Mouse (Mus musculus): ENCODE measurements around the gene Cstf2. TPM values are rescaled to one million over a fixed set of nuclear protein-coding genes. Genes with fewer than 3 reads are reported as not detected.

Cstf2 gene
- 20.9 and 22.1 TPM in 2 replicates for polyA plus RNA-seq (2015; fragmentation: Nextera tagmentation; extraction: Ambion mirVana)

DNA sequence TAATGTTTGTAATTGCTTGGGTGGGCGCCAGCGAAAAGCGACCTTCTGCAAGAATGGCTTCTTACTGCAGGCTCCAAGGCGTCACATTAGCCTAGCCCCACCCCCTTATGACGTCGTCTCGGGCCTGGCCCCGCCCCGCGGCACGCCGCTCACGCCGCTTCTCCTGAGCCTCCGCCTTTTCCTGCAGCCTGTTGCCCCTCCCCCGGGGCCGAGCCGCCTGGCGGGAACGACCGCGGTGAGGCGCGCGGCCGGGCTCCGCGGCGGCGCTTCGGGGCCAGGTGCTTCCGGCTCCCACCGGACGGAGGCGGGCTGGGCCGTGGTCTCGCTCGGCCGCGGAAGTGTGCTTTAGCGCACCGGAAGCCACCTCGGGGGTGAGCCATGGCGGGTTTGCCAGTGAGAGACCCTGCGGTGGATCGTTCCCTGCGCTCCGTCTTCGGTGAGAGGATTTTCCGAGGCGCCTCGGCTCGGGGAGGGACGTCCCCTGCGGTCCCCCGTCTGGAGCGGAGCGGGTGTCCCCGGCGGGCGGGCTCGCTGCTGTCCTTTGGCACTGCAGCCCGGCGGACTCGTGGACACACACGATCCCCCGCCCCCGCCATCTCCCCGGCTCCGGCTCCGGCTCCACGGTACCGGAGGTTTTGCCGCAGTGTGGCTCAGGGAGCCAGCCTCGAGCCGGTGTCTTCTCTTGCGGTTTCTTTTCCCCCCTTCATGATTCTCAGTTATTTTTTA is at the start of gene Cstf2:
Cstf2 (plus strand) TSS at position 201 of the 726 bp plus-strand sequence.

Other genes with a start within 250 kb of the Cstf2 start
- 0.08 and 0.10 TPM in 2 replicates for gene Tnmd, start 208.2 kb upstream of the Cstf2 start, polyA plus RNA-seq (2015; fragmentation: Nextera tagmentation; extraction: Ambion mirVana)
- 24.6 and 29.3 TPM in 2 replicates for gene Tspan6, start 160.8 kb upstream of the Cstf2 start, polyA plus RNA-seq (2015; fragmentation: Nextera tagmentation; extraction: Ambion mirVana)
- 5.6 and 8.4 TPM in 2 replicates for gene Srpx2, start 150.8 kb upstream of the Cstf2 start, polyA plus RNA-seq (2015; fragmentation: Nextera tagmentation; extraction: Ambion mirVana)
- 1.00 and 1.1 TPM in 2 replicates for gene Sytl4, start 77.4 kb upstream of the Cstf2 start, polyA plus RNA-seq (2015; fragmentation: Nextera tagmentation; extraction: Ambion mirVana)
- gene Xkrx, start 102.9 kb downstream of the Cstf2 start, polyA plus RNA-seq (2015; fragmentation: Nextera tagmentation; extraction: Ambion mirVana), result 0.12 and 0.18 TPM in 2 replicates
- not detected in 2 replicates for gene Arl13a, start 128.3 kb downstream of the Cstf2 start, polyA plus RNA-seq (2015; fragmentation: Nextera tagmentation; extraction: Ambion mirVana)
- gene Nox1, start 162.8 kb downstream of the Cstf2 start, polyA plus RNA-seq (2015; fragmentation: Nextera tagmentation; extraction: Ambion mirVana), result 0.10 and 0.13 TPM in 2 replicates
- 8.8 and 9.9 TPM in 2 replicates for gene Trmt2b, start 217.8 kb downstream of the Cstf2 start, polyA plus RNA-seq (2015; fragmentation: Nextera tagmentation; extraction: Ambion mirVana)
- gene Tmem35a, start 236.0 kb downstream of the Cstf2 start, polyA plus RNA-seq (2015; fragmentation: Nextera tagmentation; extraction: Ambion mirVana), result 14.7 and 20.7 TPM in 2 replicates
- 24.5 and 27.3 TPM in 2 replicates for gene Cenpi, start 248.9 kb downstream of the Cstf2 start, polyA plus RNA-seq (2015; fragmentation: Nextera tagmentation; extraction: Ambion mirVana)